Mouse (Mus musculus): ENCODE measurements around the gene Bhmt. TPM values are rescaled to one million over a fixed set of nuclear protein-coding genes. Genes with fewer than 3 reads are reported as not detected.

Bhmt gene
- total and polyA plus RNA-seq, 3 experiments: not detected

GRCm38 (mm10) chr13:93630941-93631705, 6.6 kb downstream of the Bhmt start:
- Histone ChIP-seq H3K27ac (ENCODE audit: insufficient read depth, low read depth) (no peak overlapping the region), H3K9ac (ENCODE audit: insufficient read depth, low read depth) (no peak overlapping the region), H3K4me2 (ENCODE audit: insufficient read depth, low read depth, poor library complexity, severe bottlenecking) (no peak overlapping the region), H3K79me2 (replicated peaks; ENCODE audit: control insufficient read depth, extremely low read depth, insufficient read depth, poor library complexity, severe bottlenecking) (no peaks in the 10 kb centered on the region), H3K4me3 (replicated peaks in 1 of 3; ENCODE audit: low read depth in 2 of 3, low read length in 2 of 3, poor library complexity in 1 of 3) (no peak overlapping the region), H3K36me3 (replicated peaks in 1 of 2; ENCODE audit: control insufficient read depth in 1 of 2, insufficient read depth in 1 of 2, low read length in 1 of 2) (no peaks in the 10 kb centered on the region), H3K27me3 (replicated peaks) (no peaks in the 10 kb centered on the region), H3K4me1 (ENCODE audit: control insufficient read depth in 1 of 2, insufficient read depth in 2 of 2) (peaks cover 8 to 10% of the 10 kb centered on the region in 2 experiments; a peak in 3 of 4 replicates), H3K9me3 (replicated peaks; ENCODE audit: low read length) (no peaks in the 10 kb centered on the region)
- in situ Hi-C loops (cut with MboI; ENCODE audit: low pct_ligation_motif_present, low pct_unique_long_range_greater_than_20kb, low sequenced_read_pairs) (no loop called here), dilution Hi-C loops (cut with MboI; ENCODE audit: extremely low pct_ligation_motif_present, extremely low pct_unique_long_range_greater_than_20kb, low sequenced_read_pairs) (no loop called here)
- TF ChIP-seq USF2 (conservative IDR thresholded peaks at IDR 0.05; ENCODE audit: low read depth, low read length) (no peak), ETS1 (conservative IDR thresholded peaks at IDR 0.05; ENCODE audit: low read depth, low read length) (no peak), HCFC1 (IDR thresholded peaks at IDR 0.05; ENCODE audit: low read depth, low read length) (no peak), TCF12 (IDR thresholded peaks at IDR 0.05; ENCODE audit: low read depth, low read length) (no peak), SIN3A (IDR thresholded peaks at IDR 0.05; ENCODE audit: low read length) (no peak), EP300 (IDR thresholded peaks at IDR 0.05; ENCODE audit: low read length) (no peak), MYC (IDR thresholded peaks at IDR 0.05; ENCODE audit: low read depth, low read length) (no peak), MAFK (IDR thresholded peaks at IDR 0.05; ENCODE audit: insufficient replicate concordance, low read length) (no peak), MEF2A (IDR thresholded peaks at IDR 0.05; ENCODE audit: borderline replicate concordance, low read depth, low read length) (no peak), IRF4 (IDR thresholded peaks at IDR 0.05; ENCODE audit: low read depth, low read length) (no peak), NRF1 (IDR thresholded peaks at IDR 0.05; ENCODE audit: low read depth, low read length) (no peak), TBP (conservative IDR thresholded peaks at IDR 0.05; ENCODE audit: low read depth, low read length) (no peak), USF1 (IDR thresholded peaks at IDR 0.05; ENCODE audit: low read depth, low read length) (no peak), CHD1 (IDR thresholded peaks at IDR 0.05; ENCODE audit: low read depth, low read length) (no peak), CTCF (conservative IDR thresholded peaks at IDR 0.05 in 1 of 2, IDR thresholded peaks at IDR 0.05 in 1 of 2; ENCODE audit: low read depth in 2 of 2, low read length in 2 of 2) (no peak), CHD2 (IDR thresholded peaks at IDR 0.05; ENCODE audit: low read length) (no peak), POLR2AphosphoS2 (IDR thresholded peaks at IDR 0.05; ENCODE audit: low read depth, low read length) (no peak), UBTF (IDR thresholded peaks at IDR 0.05; ENCODE audit: low read depth, low read length) (no peak), MAX (IDR thresholded peaks at IDR 0.05; ENCODE audit: low read length) (no peak), BHLHE40 (IDR thresholded peaks at IDR 0.05; ENCODE audit: low read depth, low read length) (no peak)
- DNase-seq (ENCODE audit: extremely low read depth): no peak

- Histone ChIP-seq H3K36me3 (replicated peaks in 1 of 2; ENCODE audit: control insufficient read depth in 1 of 2, insufficient read depth in 1 of 2, low read length in 1 of 2) (no peaks in the 10 kb centered on the region), H3K4me1 (ENCODE audit: control insufficient read depth in 1 of 2, insufficient read depth in 2 of 2) (peaks cover 8 to 10% of the 10 kb centered on the region in 2 experiments; a peak in 3 of 4 replicates), H3K27me3 (replicated peaks) (no peaks in the 10 kb centered on the region), H3K4me3 (replicated peaks in 1 of 3; ENCODE audit: low read depth in 2 of 3, low read length in 2 of 3, poor library complexity in 1 of 3) (no peak overlapping the region), H3K9me3 (replicated peaks; ENCODE audit: low read length) (no peaks in the 10 kb centered on the region), H3K79me2 (replicated peaks; ENCODE audit: control insufficient read depth, extremely low read depth, insufficient read depth, poor library complexity, severe bottlenecking) (no peaks in the 10 kb centered on the region), H3K9ac (ENCODE audit: insufficient read depth, low read depth) (no peak overlapping the region), H3K27ac (ENCODE audit: insufficient read depth, low read depth) (no peak overlapping the region), H3K4me2 (ENCODE audit: insufficient read depth, low read depth, poor library complexity, severe bottlenecking) (no peak overlapping the region)
- TF ChIP-seq CTCF (conservative IDR thresholded peaks at IDR 0.05 in 1 of 2, IDR thresholded peaks at IDR 0.05 in 1 of 2; ENCODE audit: low read depth in 2 of 2, low read length in 2 of 2) (no peak), ZMIZ1 (IDR thresholded peaks at IDR 0.05; ENCODE audit: low read depth, low read length) (no peak)
- no peak for DNase-seq (ENCODE audit: extremely low read depth)
- in situ Hi-C loops (cut with MboI; ENCODE audit: low pct_ligation_motif_present, low pct_unique_long_range_greater_than_20kb, low sequenced_read_pairs): no loop called here
- dilution Hi-C loops (cut with MboI; ENCODE audit: extremely low pct_ligation_motif_present, extremely low pct_unique_long_range_greater_than_20kb, low sequenced_read_pairs): no loop called here
Measured at GRCm38 (mm10) chr13:93628861-93629260, 8.9 kb downstream of the Bhmt start.
